Mouse (Mus musculus) naive thymus-derived CD4-positive, alpha-beta T cell, adult 2 months (primary cell): ENCODE data around the gene 4933407L21Rik.

Experiments used
- DNase-seq: peaks from one replicate; pipeline ENCODE4 v3.0.0-alpha.2; 2011; ENCODE audit warnings: low read depth

Gene 4933407L21Rik

GRCm38 (mm10) chr1:85928057-85928687 lies at the start of gene 4933407L21Rik:
TSS of gene 4933407L21Rik (plus strand) at chr1:85928483.
- DNase-seq, result no peak

- no peak for DNase-seq
Measured at GRCm38 (mm10) chr1:85882003-85882402, 46.3 kb upstream of the 4933407L21Rik start.

- no peak for DNase-seq
Measured at GRCm38 (mm10) chr1:85887221-85887620, 41.1 kb upstream of the 4933407L21Rik start.

GRCm38 (mm10) chr1:85894231-85894747 lies 34.0 kb upstream of the 4933407L21Rik start, which contains the start of gene Itm2c:
TSS of gene Itm2c (plus strand) at chr1:85894281.
- peak; percentile 86 for DNase-seq

GRCm38 (mm10) chr1:85894748-85895360 lies 33.4 kb upstream of the 4933407L21Rik start:
- DNase-seq, result no peak

- DNase-seq, result peak; percentile 79
Measured at GRCm38 (mm10) chr1:85895391-85895837, 32.9 kb upstream of the 4933407L21Rik start.

- no peak for DNase-seq
Measured at GRCm38 (mm10) chr1:85896110-85896509, 32.2 kb upstream of the 4933407L21Rik start.

GRCm38 (mm10) chr1:85896781-85897700 lies 31.2 kb upstream of the 4933407L21Rik start:
- DNase-seq, result peak; percentile 74

GRCm38 (mm10) chr1:85897901-85898760 lies 30.2 kb upstream of the 4933407L21Rik start:
- no peak for DNase-seq

GRCm38 (mm10) chr1:85898761-85899387 lies 29.4 kb upstream of the 4933407L21Rik start:
- DNase-seq, result no peak

- DNase-seq, result no peak
Measured at GRCm38 (mm10) chr1:85899388-85899761, 28.9 kb upstream of the 4933407L21Rik start.

GRCm38 (mm10) chr1:85900521-85901333 lies 27.6 kb upstream of the 4933407L21Rik start:
- no peak for DNase-seq

- no peak for DNase-seq
Measured at GRCm38 (mm10) chr1:85901516-85902107, 26.7 kb upstream of the 4933407L21Rik start.

- no peak for DNase-seq
Measured at GRCm38 (mm10) chr1:85902108-85902561, 26.1 kb upstream of the 4933407L21Rik start.

- DNase-seq, result no peak
Measured at GRCm38 (mm10) chr1:85906892-85907291, 21.4 kb upstream of the 4933407L21Rik start.

- DNase-seq, result no peak
Measured at GRCm38 (mm10) chr1:85908754-85909590, 19.3 kb upstream of the 4933407L21Rik start.

GRCm38 (mm10) chr1:85913078-85913755 lies 15.1 kb upstream of the 4933407L21Rik start:
- DNase-seq, result no peak

- no peak for DNase-seq
Measured at GRCm38 (mm10) chr1:85915890-85916289, 12.4 kb upstream of the 4933407L21Rik start.
